Mouse (Mus musculus): ENCODE measurements around the gene Cpne2. TPM values are rescaled to one million over a fixed set of nuclear protein-coding genes. Genes with fewer than 3 reads are reported as not detected.

Cpne2 gene
- polyA plus RNA-seq, 2 experiments, result 2.6 to 2.7 TPM

DNA sequence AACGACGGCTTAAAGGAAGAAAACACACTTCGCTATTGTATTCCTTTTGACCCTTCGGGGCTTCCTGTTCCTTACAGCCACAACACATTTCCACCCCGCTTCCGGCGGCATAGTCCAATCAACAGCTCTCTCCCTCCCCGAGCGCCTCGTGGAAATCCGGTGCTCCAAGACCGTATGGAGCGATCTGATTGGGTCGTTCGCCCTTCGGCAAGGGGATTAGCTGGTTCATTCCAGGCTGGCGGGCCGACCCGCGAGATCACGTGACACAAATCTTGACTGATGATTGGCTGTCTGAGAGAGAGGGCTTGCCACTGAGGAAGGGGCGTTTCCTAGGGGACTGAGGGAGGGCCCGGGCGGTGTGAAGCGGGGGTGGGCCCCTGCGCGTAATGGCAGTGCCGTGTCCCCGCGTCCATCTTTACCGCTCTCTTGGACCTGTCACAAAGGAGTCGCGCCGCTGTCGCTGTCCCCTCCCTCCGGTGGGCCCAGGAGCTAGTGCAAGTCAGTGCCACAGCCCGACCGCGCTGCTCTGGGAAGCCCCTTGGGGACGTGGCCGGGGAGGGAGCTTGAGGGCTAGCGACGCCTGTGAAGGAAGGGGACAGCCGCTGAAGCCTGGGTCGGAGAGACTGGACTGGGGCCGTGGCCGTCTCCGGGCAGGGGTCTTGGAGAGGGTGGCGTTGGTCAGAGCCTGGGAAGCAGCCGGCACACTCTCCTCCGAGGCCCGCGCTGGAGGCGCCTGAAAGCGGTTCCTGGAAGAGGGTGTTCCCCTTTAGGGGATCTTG is 69.0 kb downstream of the Cpne2 start, which contains the start of the genes Rspry1 and Fam192a:
Gene Rspry1, plus strand, starts transcription at position 331 of the 779 bp plus-strand sequence.
Gene Fam192a, minus strand, starts transcription at position 391 of the 779 bp plus-strand sequence.
- ATAC-seq (ENCODE audit: insufficient read depth), result peak; percentile 99
- DNase-seq (ENCODE audit: low read depth in 3 of 3, low spot score in 3 of 3), result peak; percentile 99 to 100 (median 100)
- Histone ChIP-seq H3K9me3 (ENCODE audit: control insufficient read depth, low read length) (no peaks in the 10 kb centered on the region), H3K27me3 (ENCODE audit: control insufficient read depth, insufficient read depth, low read length) (no peaks in the 10 kb centered on the region), H3K36me3 (replicated peaks; ENCODE audit: control insufficient read depth, insufficient read depth, low read depth) (no peaks in the 10 kb centered on the region), H3K4me2 (ENCODE audit: low read depth) (peak within 1 kb of the TSS; percentile 97), H3K4me3 (ENCODE audit: insufficient read depth in 1 of 2, low read depth in 2 of 2, low read length in 2 of 2) (peak within 1 kb of the TSS; percentile 83 to 95), H3K4me1 (replicated peaks; ENCODE audit: control insufficient read depth in 2 of 2, insufficient read depth in 2 of 2, low read length in 1 of 2) (peaks cover 9 to 16% of the 10 kb centered on the region in 2 experiments), H3K27ac (peak within 1 kb of the TSS; percentile 68), H3K9ac (replicated peaks) (peak within 1 kb of the TSS; percentile 87)
- WGBS (ENCODE audit: insufficient replicate concordance), result under 1% methylated on average over 55 of the region's 55 CpGs
- no peak for TF ChIP-seq EP300 (IDR thresholded peaks at IDR 0.05; ENCODE audit: low read depth)
- TF ChIP-seq CTCF (IDR thresholded peaks at IDR 0.05; ENCODE audit: low read depth), result peak; percentile 23; the same call in 1 of the 2 replicates

DNA sequence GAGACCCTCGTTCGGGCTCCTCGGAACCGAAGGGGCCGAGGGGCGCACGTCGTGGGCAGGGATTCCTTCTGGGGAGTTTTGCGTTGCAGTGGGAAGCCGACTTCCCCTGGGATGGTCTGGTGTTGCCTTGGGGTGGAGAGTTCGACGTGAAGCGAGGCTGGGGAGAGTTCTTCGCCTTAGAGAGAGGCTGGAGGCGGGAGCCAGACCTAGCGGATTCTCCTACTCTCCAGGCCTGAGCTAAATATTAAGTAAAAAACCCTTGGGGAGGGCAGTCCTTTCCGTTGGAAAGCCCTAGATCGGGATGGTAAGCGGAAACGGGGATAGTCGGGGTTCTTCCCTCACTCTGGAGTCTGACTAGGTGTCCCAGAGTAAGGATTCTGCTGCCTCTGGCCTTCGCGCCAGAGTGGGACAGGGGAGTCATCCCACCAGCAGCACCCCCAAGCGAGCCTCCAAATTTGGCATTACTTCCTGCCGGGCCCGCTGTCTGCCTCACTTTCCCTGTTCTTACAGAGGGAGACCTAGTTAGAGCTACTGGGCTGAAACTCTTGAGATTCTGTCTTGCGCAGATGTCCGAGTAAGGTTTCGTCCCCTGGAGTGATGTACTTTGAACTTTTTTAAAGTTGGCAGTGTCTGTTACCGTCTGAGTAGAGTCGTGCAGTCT is 69.8 kb downstream of the Cpne2 start:
- Histone ChIP-seq H3K9me3 (ENCODE audit: control insufficient read depth, low read length) (no peaks in the 10 kb centered on the region), H3K4me2 (ENCODE audit: low read depth) (peak overlapping the region; percentile 76), H3K4me3 (ENCODE audit: insufficient read depth in 1 of 2, low read depth in 2 of 2, low read length in 2 of 2) (peak overlapping the region; percentile 83), H3K36me3 (replicated peaks; ENCODE audit: control insufficient read depth, insufficient read depth, low read depth) (no peaks in the 10 kb centered on the region), H3K9ac (replicated peaks) (peak overlapping the region; percentile 80), H3K27ac (peak overlapping the region; percentile 26), H3K27me3 (ENCODE audit: control insufficient read depth, insufficient read depth, low read length) (no peaks in the 10 kb centered on the region), H3K4me1 (replicated peaks; ENCODE audit: control insufficient read depth in 2 of 2, insufficient read depth in 2 of 2, low read length in 1 of 2) (peaks cover 9 to 16% of the 10 kb centered on the region in 2 experiments)
- DNase-seq (ENCODE audit: low read depth in 3 of 3, low spot score in 3 of 3) (no peak), ATAC-seq (ENCODE audit: insufficient read depth) (no peak)
- no peak for TF ChIP-seq EP300 (IDR thresholded peaks at IDR 0.05; ENCODE audit: low read depth)
- no peak for TF ChIP-seq CTCF (IDR thresholded peaks at IDR 0.05; ENCODE audit: low read depth)
- WGBS (ENCODE audit: insufficient replicate concordance), result under 1% methylated on average over 31 of the region's 31 CpGs

- H3K9ac ChIP-seq (replicated peaks), result peak overlapping the region; percentile 19; the same call in 1 of the 2 replicates
- H3K27ac ChIP-seq, result no peak overlapping the region
- no peak overlapping the region; a peak in 1 of 4 replicates for H3K4me3 ChIP-seq (ENCODE audit: insufficient read depth in 1 of 2, low read depth in 2 of 2, low read length in 2 of 2)
- no peaks in the 10 kb centered on the region for H3K27me3 ChIP-seq (ENCODE audit: control insufficient read depth, insufficient read depth, low read length)
- H3K4me2 ChIP-seq (ENCODE audit: low read depth), result peak overlapping the region; percentile 76
- 80% methylated on average over 2 of the region's 2 CpGs for WGBS (ENCODE audit: insufficient replicate concordance)
- TF ChIP-seq CTCF (IDR thresholded peaks at IDR 0.05; ENCODE audit: low read depth), result no peak
- no peak for TF ChIP-seq EP300 (IDR thresholded peaks at IDR 0.05; ENCODE audit: low read depth)
- no peaks in the 10 kb centered on the region for H3K36me3 ChIP-seq (replicated peaks; ENCODE audit: control insufficient read depth, insufficient read depth, low read depth)
- ATAC-seq (ENCODE audit: insufficient read depth) (no peak), DNase-seq (ENCODE audit: low read depth in 3 of 3, low spot score in 3 of 3) (no peak)
- no peaks in the 10 kb centered on the region for H3K9me3 ChIP-seq (ENCODE audit: control insufficient read depth, low read length)
- H3K4me1 ChIP-seq (replicated peaks; ENCODE audit: control insufficient read depth in 2 of 2, insufficient read depth in 2 of 2, low read length in 1 of 2), result peaks cover 9 to 16% of the 10 kb centered on the region in 2 experiments
Measured at GRCm38 (mm10) chr8:94604030-94604429, 71.2 kb downstream of the Cpne2 start.

DNA sequence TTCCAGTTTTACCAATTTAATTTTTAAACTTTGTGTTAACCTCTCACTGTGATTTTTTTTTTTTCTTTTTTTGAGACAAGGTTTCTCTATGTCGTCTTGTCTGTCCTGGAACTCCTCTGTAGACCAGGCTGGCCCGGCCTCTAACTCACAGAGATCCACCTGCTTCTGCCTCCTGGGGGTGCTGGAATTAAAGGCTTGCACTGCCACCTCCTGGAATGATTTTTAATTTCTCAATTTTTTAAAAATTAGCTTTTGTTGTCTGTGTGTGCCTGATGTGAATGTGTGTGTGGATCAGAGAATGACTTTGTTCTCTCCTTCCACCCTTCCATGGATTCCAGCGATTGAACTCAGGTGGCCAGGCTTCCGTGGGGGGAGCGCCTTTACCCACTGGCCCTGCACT is 74.3 kb downstream of the Cpne2 start:
- H3K36me3 ChIP-seq (replicated peaks; ENCODE audit: control insufficient read depth, insufficient read depth, low read depth), result no peaks in the 10 kb centered on the region
- H3K27ac ChIP-seq, result no peak overlapping the region
- H3K4me3 ChIP-seq (ENCODE audit: insufficient read depth in 1 of 2, low read depth in 2 of 2, low read length in 2 of 2), result no peak overlapping the region
- DNase-seq (ENCODE audit: low read depth in 3 of 3, low spot score in 3 of 3) (no peak), ATAC-seq (ENCODE audit: insufficient read depth) (no peak)
- H3K27me3 ChIP-seq (ENCODE audit: control insufficient read depth, insufficient read depth, low read length), result no peaks in the 10 kb centered on the region
- no peaks in the 10 kb centered on the region for H3K9me3 ChIP-seq (ENCODE audit: control insufficient read depth, low read length)
- no peak overlapping the region for H3K9ac ChIP-seq (replicated peaks)
- TF ChIP-seq CTCF (IDR thresholded peaks at IDR 0.05; ENCODE audit: low read depth), result no peak; the same call in 1 of the 2 replicates
- no peak for TF ChIP-seq EP300 (IDR thresholded peaks at IDR 0.05; ENCODE audit: low read depth)
- WGBS (ENCODE audit: insufficient replicate concordance), result 88% methylated on average over 5 of the region's 5 CpGs
- H3K4me2 ChIP-seq (ENCODE audit: low read depth), result no peak overlapping the region
- peaks cover 0 to 8% of the 10 kb centered on the region in 2 experiments; a peak in 1 of 4 replicates for H3K4me1 ChIP-seq (replicated peaks; ENCODE audit: control insufficient read depth in 2 of 2, insufficient read depth in 2 of 2, low read length in 1 of 2)

Small RNA genes lying within 50 kb of the gene (microRNA-seq; reads per million reads assigned to microRNA genes)
- not detected for gene Mir7072

Other genes starting within 250 kb of the Cpne2 start
- gene Slc12a3, start 203.8 kb upstream of the Cpne2 start, polyA plus RNA-seq (2012; rRNA removed), result 0.01 TPM in 1 of 2 replicates, not detected in the other
- gene Slc12a3, start 203.8 kb upstream of the Cpne2 start, polyA plus RNA-seq (2014; fragmentation: Nextera tagmentation; extraction: Ambion mirVana), result 0.11 TPM in 1 of 2 replicates, not detected in the other
- 41.8 and 46.7 TPM in 2 replicates for gene Herpud1, start 146.6 kb upstream of the Cpne2 start, polyA plus RNA-seq (2012; rRNA removed)
- 83.2 and 86.5 TPM in 2 replicates for gene Herpud1, start 146.6 kb upstream of the Cpne2 start, polyA plus RNA-seq (2014; fragmentation: Nextera tagmentation; extraction: Ambion mirVana)
- 0.10 and 0.22 TPM in 2 replicates for gene Nlrc5, start 98.6 kb upstream of the Cpne2 start, polyA plus RNA-seq (2012; rRNA removed)
- gene Nlrc5, start 98.6 kb upstream of the Cpne2 start, polyA plus RNA-seq (2014; fragmentation: Nextera tagmentation; extraction: Ambion mirVana), result 0.09 and 0.18 TPM in 2 replicates
- gene Rspry1, start 68.9 kb downstream of the Cpne2 start, polyA plus RNA-seq (2012; rRNA removed), result 4.0 and 6.2 TPM in 2 replicates
- gene Rspry1, start 68.9 kb downstream of the Cpne2 start, polyA plus RNA-seq (2014; fragmentation: Nextera tagmentation; extraction: Ambion mirVana), result 15.8 and 17.9 TPM in 2 replicates
- 11.3 and 16.1 TPM in 2 replicates for gene Fam192a, start 69.0 kb downstream of the Cpne2 start, polyA plus RNA-seq (2012; rRNA removed)
- 25.8 and 26.5 TPM in 2 replicates for gene Fam192a, start 69.0 kb downstream of the Cpne2 start, polyA plus RNA-seq (2014; fragmentation: Nextera tagmentation; extraction: Ambion mirVana)
- gene Arl2bp, start 133.6 kb downstream of the Cpne2 start, polyA plus RNA-seq (2012; rRNA removed), result 18.2 and 18.6 TPM in 2 replicates
- 11.2 and 12.8 TPM in 2 replicates for gene Arl2bp, start 133.6 kb downstream of the Cpne2 start, polyA plus RNA-seq (2014; fragmentation: Nextera tagmentation; extraction: Ambion mirVana)
- 0.36 and 0.52 TPM in 2 replicates for gene Pllp, start 163.3 kb downstream of the Cpne2 start, polyA plus RNA-seq (2012; rRNA removed)
- 0.85 TPM in 2 replicates for gene Pllp, start 163.3 kb downstream of the Cpne2 start, polyA plus RNA-seq (2014; fragmentation: Nextera tagmentation; extraction: Ambion mirVana)
- gene Ccl22, start 212.6 kb downstream of the Cpne2 start, polyA plus RNA-seq (2012; rRNA removed), result 0.17 and 0.19 TPM in 2 replicates
- 0.22 and 0.45 TPM in 2 replicates for gene Ccl22, start 212.6 kb downstream of the Cpne2 start, polyA plus RNA-seq (2014; fragmentation: Nextera tagmentation; extraction: Ambion mirVana)
- gene Cx3cl1, start 239.0 kb downstream of the Cpne2 start, polyA plus RNA-seq (2012; rRNA removed), result 0.11 and 0.12 TPM in 2 replicates
- 0.33 and 0.34 TPM in 2 replicates for gene Cx3cl1, start 239.0 kb downstream of the Cpne2 start, polyA plus RNA-seq (2014; fragmentation: Nextera tagmentation; extraction: Ambion mirVana)

Data from liver, embryonic 14.5 days (tissue).